Mouse (Mus musculus) gastrocnemius, adult 2 months (tissue): Measurements from ENCODE around the gene B3galnt2. TPM values are rescaled to one million over a fixed set of nuclear protein-coding genes. Genes with fewer than 3 reads are reported as not detected.
"Not testable (repeated sequence)": the region's sequence is repeated elsewhere in the genome, so short reads cannot be mapped to it uniquely, and the experiment has no call there.

Experiments
- DNase-seq: peaks from one replicate; pipeline ENCODE4 v3.0.0; 2022
- H3K27ac ChIP-seq: fragments of 200-600 bp; 2 replicates; pipeline ENCODE4 v1.8.1; 2022; ENCODE audit warnings: mild to moderate bottlenecking
- H3K4me3 ChIP-seq: fragments of 200-600 bp; 2 replicates; pipeline ENCODE4 v1.8.1; 2022; ENCODE audit warnings: mild to moderate bottlenecking, moderate library complexity
- CTCF ChIP-seq: fragments of 200-600 bp; IDR thresholded peaks from 2 replicates; pipeline ENCODE4 v1.8.1; 2022; ENCODE audit warnings: antibody characterized with exemption, mild to moderate bottlenecking, moderate library complexity
- intact Hi-C: fragments of 180-260 bp; cut with DNase I; formaldehyde crosslinking; loops from one replicate; pipeline ENCODE4 v1.15.1; 2025
- total RNA-seq, 2 experiments: library from RNA; stranded (reverse); gene quantifications; 2 replicates each; pipeline ENCODE4 v1.2.3; 2021

B3galnt2 gene
- total RNA-seq, 2 experiments from 2014 or later, result 88.5 to 89.4 TPM

- no peak overlapping the region for H3K4me3 ChIP-seq
- TF ChIP-seq CTCF, result no peak
- intact Hi-C loops, result no loop called here
- no peak for DNase-seq
- H3K27ac ChIP-seq, result no peak overlapping the region
Measured at GRCm38 (mm10) chr13:14014540-14014939, 60.3 kb downstream of the B3galnt2 start.

DNA sequence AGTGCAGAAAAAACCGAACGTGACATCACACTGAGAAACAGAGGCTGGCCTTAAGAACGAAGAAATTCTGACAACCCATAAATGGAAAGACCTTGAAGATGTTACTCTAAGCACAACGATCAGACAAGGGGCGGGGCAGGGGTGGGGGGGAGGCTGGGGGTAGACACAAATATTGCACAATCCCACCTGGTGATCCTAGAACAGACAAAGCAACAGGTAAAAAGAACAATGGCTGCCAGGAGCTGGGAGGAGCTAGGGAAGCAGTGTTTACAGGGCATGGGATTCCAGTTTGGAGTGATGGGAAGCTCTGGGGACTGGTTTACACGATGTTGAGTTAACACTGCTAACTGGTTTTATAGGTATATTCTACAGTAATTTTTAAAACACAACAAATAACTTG, 61.3 kb downstream of the B3galnt2 start:
- no peak for TF ChIP-seq CTCF
- Histone ChIP-seq H3K4me3 (no peak overlapping the region), H3K27ac (no peak overlapping the region)
- intact Hi-C loops, result no loop called here
- DNase-seq, result no peak

- TF ChIP-seq CTCF, result no peak
- H3K27ac ChIP-seq, result no peak overlapping the region
- intact Hi-C loops, result no loop called here
- no peak for DNase-seq
- H3K4me3 ChIP-seq, result no peak overlapping the region
Measured at GRCm38 (mm10) chr13:14018283-14018682, 64.0 kb downstream of the B3galnt2 start.

DNA sequence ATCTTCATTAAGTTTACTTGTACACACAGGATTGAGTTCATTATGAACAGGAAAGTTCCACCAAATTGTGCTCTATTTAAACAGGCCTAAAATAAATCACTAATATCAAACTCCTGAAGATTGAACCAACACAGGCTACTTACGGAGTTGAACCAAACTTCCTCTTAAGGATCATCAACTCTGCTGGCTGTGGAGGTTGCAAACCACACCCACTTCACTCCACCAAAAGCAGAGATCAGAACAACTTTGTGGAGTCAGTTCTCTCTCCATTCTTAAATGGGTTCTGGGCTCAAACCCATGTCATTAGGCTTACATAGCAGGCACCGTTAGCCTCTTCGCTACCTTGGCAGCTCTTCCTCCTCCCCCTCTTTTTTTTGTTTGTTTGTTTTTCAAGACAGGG, 64.6 kb downstream of the B3galnt2 start:
- no peak for TF ChIP-seq CTCF
- Histone ChIP-seq H3K27ac (no peak overlapping the region), H3K4me3 (no peak overlapping the region)
- intact Hi-C loops, result no loop called here
- no peak for DNase-seq

- intact Hi-C loops, DNase-seq, H3K27ac ChIP-seq, H3K4me3 ChIP-seq: not testable (repeated sequence)
Measured at GRCm38 (mm10) chr13:14021417-14021816, 67.1 kb downstream of the B3galnt2 start.

DNA sequence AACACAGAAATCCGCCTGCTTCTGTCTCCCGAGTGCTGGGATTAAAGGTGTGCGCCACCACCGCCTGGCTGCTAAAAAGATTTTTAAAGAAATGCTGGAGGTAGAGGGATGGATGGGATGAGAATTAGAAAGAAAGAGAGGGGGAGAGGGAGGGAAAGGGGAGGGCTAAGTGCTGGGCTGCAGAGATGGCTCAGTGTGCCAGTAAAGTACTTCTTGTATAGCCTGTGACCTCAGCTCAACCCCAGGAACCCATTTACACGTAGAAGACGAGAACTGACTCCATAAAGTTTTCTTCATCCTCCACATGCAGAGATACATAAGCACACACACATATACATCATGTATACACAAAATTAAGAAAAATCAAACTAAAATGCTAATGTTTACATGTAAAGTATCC, 71.3 kb downstream of the B3galnt2 start:
- no peak for TF ChIP-seq CTCF
- H3K4me3 ChIP-seq, result no peak overlapping the region
- no peak overlapping the region for H3K27ac ChIP-seq
- DNase-seq, result no peak
- intact Hi-C loops, result no loop called here

DNA sequence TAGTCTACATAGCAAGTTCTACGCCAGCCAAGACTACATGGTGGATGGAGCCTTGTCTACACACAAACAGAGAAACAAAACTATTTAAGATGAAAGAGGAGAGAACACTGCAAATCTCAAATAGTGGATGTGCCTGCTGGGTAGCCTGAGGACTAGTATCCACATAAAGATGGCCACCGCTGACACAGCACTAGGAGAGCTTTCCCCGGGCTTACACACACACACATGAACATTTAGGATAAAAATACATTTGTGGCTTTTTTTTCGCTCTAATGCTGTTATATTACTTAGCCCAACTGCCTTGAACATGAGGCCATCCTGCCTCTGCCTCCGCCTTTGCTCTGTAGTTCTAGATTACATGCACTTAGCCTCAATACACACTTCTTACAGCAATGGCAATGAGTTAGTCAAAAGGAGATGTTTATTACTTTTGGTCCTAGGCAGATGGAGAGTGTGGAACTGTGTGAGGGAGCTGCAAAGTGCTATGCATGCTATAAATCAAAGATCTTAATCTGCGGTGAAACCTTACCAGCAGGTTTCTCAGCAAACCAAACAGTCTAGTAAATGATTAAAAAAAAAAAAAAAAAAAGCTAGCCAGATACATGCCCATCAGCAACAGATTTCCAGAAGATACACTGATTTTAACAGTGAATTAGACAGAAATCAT, 72.0 kb downstream of the B3galnt2 start:
- no peak for DNase-seq
- no peak overlapping the region for H3K4me3 ChIP-seq
- intact Hi-C loops, result no loop called here
- no peak overlapping the region for H3K27ac ChIP-seq
- no peak for TF ChIP-seq CTCF

- intact Hi-C loops, result loop anchor here (10.0 kb wide), 2 partner anchors 141 to 149 kb away; no protein-coding TSS in a partner anchor
- Histone ChIP-seq H3K4me3 (no peak overlapping the region), H3K27ac (no peak overlapping the region; the same call in 1 of the 2 replicates)
- no peak for TF ChIP-seq CTCF
- DNase-seq, result no peak
Measured at GRCm38 (mm10) chr13:14033309-14034072, 79.2 kb downstream of the B3galnt2 start.

GRCm38 (mm10) chr13:14034073-14034348, 79.7 kb downstream of the B3galnt2 start:
- no peak for DNase-seq
- Histone ChIP-seq H3K4me3 (no peak overlapping the region), H3K27ac (peak overlapping the region; percentile 44; the same call in 1 of the 2 replicates)
- TF ChIP-seq CTCF, result no peak
- intact Hi-C loops, result loop anchor here (10.0 kb wide), 2 partner anchors 141 to 149 kb away; no protein-coding TSS in a partner anchor

- H3K27ac ChIP-seq, result peak overlapping the region; percentile 57; the same call in 1 of the 2 replicates
- TF ChIP-seq CTCF, result peak; percentile 41
- H3K4me3 ChIP-seq, DNase-seq: not testable (repeated sequence)
- intact Hi-C loops, result loop anchor here (5.0 to 10.0 kb wide), 3 partner anchors 78 to 151 kb away; no protein-coding TSS in a partner anchor
Measured at GRCm38 (mm10) chr13:14035352-14035751, 81.1 kb downstream of the B3galnt2 start.

DNA sequence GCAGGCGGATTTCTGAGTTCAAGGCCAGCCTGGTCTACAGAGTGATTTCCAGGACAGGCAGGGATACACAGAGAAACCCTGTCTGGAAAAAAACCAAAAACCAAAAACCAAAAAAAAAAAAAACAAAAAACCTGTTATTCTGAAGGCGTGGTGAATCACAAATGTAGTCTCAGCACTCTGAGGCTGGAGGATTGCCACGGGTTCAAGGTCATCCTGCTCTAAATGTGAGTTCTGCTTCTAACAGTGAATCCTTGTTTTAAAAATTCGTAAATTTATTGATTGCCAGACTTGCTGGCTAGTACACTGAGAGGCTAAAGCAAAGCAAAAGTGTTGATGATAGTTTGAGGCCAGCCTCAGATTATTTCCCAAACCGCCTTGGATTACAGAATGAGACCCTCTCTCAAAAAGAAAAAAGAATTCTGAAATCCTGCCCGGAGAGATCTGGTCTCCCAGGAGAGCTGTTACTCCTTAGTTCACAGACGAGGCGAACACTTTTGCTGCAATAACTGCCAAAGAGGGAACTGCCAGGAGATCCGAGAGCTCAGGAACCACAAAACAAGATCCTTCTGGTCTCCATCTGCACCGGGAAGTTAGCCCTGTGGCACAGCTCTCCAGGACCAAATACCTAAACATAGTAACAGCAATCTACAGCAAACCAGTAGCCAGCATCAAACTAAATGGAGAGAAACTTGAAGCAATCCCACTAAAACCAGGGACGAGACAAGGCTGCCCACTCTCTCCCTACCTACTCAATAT, 81.8 kb downstream of the B3galnt2 start:
- Histone ChIP-seq H3K4me3 (no peak overlapping the region), H3K27ac (peak overlapping the region; percentile 57)
- TF ChIP-seq CTCF, result no peak
- peak; percentile 30 for DNase-seq
- intact Hi-C loops, result loop anchor here (5.0 to 10.0 kb wide), 3 partner anchors 79 to 151 kb away; no protein-coding TSS in a partner anchor

GRCm38 (mm10) chr13:14038911-14039291, 84.6 kb downstream of the B3galnt2 start:
- intact Hi-C loops, result loop anchor here (1.0 to 10.0 kb wide), 4 partner anchors 24 to 154 kb away; partner anchors contain the start of genes Arid4b and Ggps1
- TF ChIP-seq CTCF, result no peak
- H3K27ac ChIP-seq, result peak overlapping the region; percentile 99
- H3K4me3 ChIP-seq, result peak overlapping the region; percentile 88
- peak; percentile 21 for DNase-seq
